ENCODE assay signal across 8 mouse cellular contexts in genomic region chr12:108894432-108894816, GRCm38 (mm10). TPM values are rescaled to one million over a fixed set of nuclear protein-coding genes. Genes with fewer than 3 reads are reported as not detected.
A peak's percentile ranks its signal among the peaks of the same experiment; 100 is the strongest.
DNase-seq lines count a peak whose midpoint lies in the region; ATAC-seq and TF ChIP-seq lines count a peak whose summit lies in the region.

No protein-coding gene starts in this region.

- peak overlapping the region; percentile 53; the same call in 1 of the 2 replicates for H3K27ac ChIP-seq in heart, embryonic 13.5 days (replicated peaks)
- H3K27ac ChIP-seq in ES-Bruce4 (ENCODE audit: insufficient read depth, low read length): 0 out of 2 replicates have a peak overlapping the region, but pooled peaks have one; percentile 3
- H3K27ac ChIP-seq in forebrain, embryonic 15.5 days (replicated peaks): peak overlapping the region; percentile 32; the same call in 1 of the 2 replicates
- no peak overlapping the region; the same call in 1 of the 2 replicates for H3K27ac ChIP-seq in liver, embryonic 16.5 days (ENCODE audit: low read length)

- no peak for DNase-seq in heart, adult 8-10 months (ENCODE audit: low spot score)
- DNase-seq in ovary, postnatal 14 days (ENCODE audit: low spot score): no peak
- no peak for DNase-seq in urinary bladder, postnatal 36 days (ENCODE audit: low spot score in 2 of 2)
- DNase-seq in cerebellum, postnatal 4 days (ENCODE audit: low spot score in 2 of 2): no peak

- H3K36me3 ChIP-seq in heart, embryonic 13.5 days: peaks cover 12% of the 10 kb centered on the region; the same call in 1 of the 2 replicates
- no peaks in the 10 kb centered on the region; the same call in none of the 2 replicates for H3K36me3 ChIP-seq in ES-Bruce4 (ENCODE audit: control insufficient read depth, insufficient read depth, low read length, poor library complexity, severe bottlenecking)
- peaks cover 7% of the 10 kb centered on the region; the same call in 1 of the 2 replicates for H3K36me3 ChIP-seq in forebrain, embryonic 15.5 days
- H3K36me3 ChIP-seq in liver, embryonic 16.5 days (ENCODE audit: control insufficient read depth, insufficient read depth): no peaks in the 10 kb centered on the region

- H3K4me2 ChIP-seq in heart, embryonic 13.5 days: peak overlapping the region; percentile 97
- peak overlapping the region; percentile 88 for H3K4me2 ChIP-seq in forebrain, embryonic 15.5 days (replicated peaks)
- peak overlapping the region; percentile 92 for H3K4me2 ChIP-seq in liver, embryonic 16.5 days (ENCODE audit: low read depth, low read length)

- no peak for TF ChIP-seq POLR2A in ES-Bruce4 (IDR thresholded peaks at IDR 0.05; ENCODE audit: insufficient read depth, low read length)

- TF ChIP-seq CTCF in ES-Bruce4 (IDR thresholded peaks at IDR 0.05; ENCODE audit: low read depth, low read length): no peak

- no peaks in the 10 kb centered on the region for H3K9me3 ChIP-seq in heart, embryonic 13.5 days
- H3K9me3 ChIP-seq in ES-Bruce4 (replicated peaks; ENCODE audit: control insufficient read depth, insufficient read depth, low read length, poor library complexity, severe bottlenecking): no peaks in the 10 kb centered on the region
- no peaks in the 10 kb centered on the region for H3K9me3 ChIP-seq in forebrain, embryonic 15.5 days
- H3K9me3 ChIP-seq in liver, embryonic 16.5 days (replicated peaks; ENCODE audit: control insufficient read depth, low read length): no peaks in the 10 kb centered on the region

- ATAC-seq in heart, embryonic 13.5 days (ENCODE audit: extremely low read depth, insufficient number of reproducible peaks, low FRiP score, low TSS enrichment): peak; percentile 20; the same call in 1 of the 2 replicates
- ATAC-seq in forebrain, embryonic 15.5 days (replicated peaks): peak; percentile 44
- no peak for ATAC-seq in liver, embryonic 16.5 days (ENCODE audit: low read depth)

- WGBS in heart, embryonic 13.5 days: 1% methylated on average over 7 of the region's 7 CpGs
- WGBS in forebrain, embryonic 15.5 days: 1% methylated on average over 7 of the region's 7 CpGs
- WGBS in liver, embryonic 16.5 days (ENCODE audit: insufficient replicate concordance): under 1% methylated on average over 7 of the region's 7 CpGs

- TF ChIP-seq EP300 in ES-Bruce4 (IDR thresholded peaks at IDR 0.05; ENCODE audit: insufficient read depth, low read depth, low read length): no peak

- H3K4me3 ChIP-seq in heart, embryonic 13.5 days: peak overlapping the region; percentile 93
- peak overlapping the region; percentile 93 for H3K4me3 ChIP-seq in ES-Bruce4 (ENCODE audit: low read depth, low read length)
- H3K4me3 ChIP-seq in forebrain, embryonic 15.5 days: peak overlapping the region; percentile 93
- peak overlapping the region; percentile 85 for H3K4me3 ChIP-seq in liver, embryonic 16.5 days (ENCODE audit: low read depth, low read length)

- peaks cover 21% of the 10 kb centered on the region for H3K4me1 ChIP-seq in heart, embryonic 13.5 days
- no peaks in the 10 kb centered on the region for H3K4me1 ChIP-seq in ES-Bruce4 (ENCODE audit: control insufficient read depth, insufficient read depth, low read length)
- peaks cover 23% of the 10 kb centered on the region for H3K4me1 ChIP-seq in forebrain, embryonic 15.5 days
- H3K4me1 ChIP-seq in liver, embryonic 16.5 days (ENCODE audit: control insufficient read depth, low read depth, low read length): peaks cover 16% of the 10 kb centered on the region

- H3K27me3 ChIP-seq in heart, embryonic 13.5 days (replicated peaks): no peaks in the 10 kb centered on the region
- H3K27me3 ChIP-seq in ES-Bruce4 (ENCODE audit: control insufficient read depth, insufficient read depth, low read length, poor library complexity, severe bottlenecking): no peaks in the 10 kb centered on the region
- H3K27me3 ChIP-seq in forebrain, embryonic 15.5 days: no peaks in the 10 kb centered on the region
- no peaks in the 10 kb centered on the region for H3K27me3 ChIP-seq in liver, embryonic 16.5 days (ENCODE audit: control insufficient read depth, insufficient read depth, low read depth, low read length)

- H3K9ac ChIP-seq in heart, embryonic 13.5 days: peak overlapping the region; percentile 90
- peak overlapping the region; percentile 81 for H3K9ac ChIP-seq in ES-Bruce4 (ENCODE audit: low read depth, poor library complexity, severe bottlenecking)
- peak overlapping the region; percentile 73 for H3K9ac ChIP-seq in forebrain, embryonic 15.5 days (replicated peaks)
- peak overlapping the region; percentile 73 for H3K9ac ChIP-seq in liver, embryonic 16.5 days (ENCODE audit: low read depth, low read length)

RNA-seq across cellular contexts. Expression of gene Wars, which starts 0.5 kb away (rescaled TPM):
- 58.4 and 59.9 TPM in 2 replicates for polyA plus RNA-seq in heart, embryonic 13.5 days (2015; fragmentation: Nextera tagmentation; extraction: Ambion mirVana)
- 10 to 100 TPM; 31.0 to 36.9 (median 34.0) TPM for total RNA-seq in heart, adult 8-10 months (2022)
- 68.0 and 71.4 TPM in 2 replicates for polyA plus RNA-seq in ES-Bruce4 (2011; ENCODE audit: insufficient read depth, insufficient read length, low read depth, missing spikeins)
- 104 and 107 TPM in 2 replicates for polyA plus RNA-seq in forebrain, embryonic 15.5 days (2015; fragmentation: Nextera tagmentation; extraction: Ambion mirVana)
- 22.8 and 25.7 TPM in 2 replicates for polyA plus RNA-seq in liver, embryonic 16.5 days (2015; fragmentation: Nextera tagmentation; extraction: Ambion mirVana)

RNA-seq across cellular contexts. Expression of gene Wdr25, which starts 1.0 kb away (rescaled TPM):
- 4.2 and 6.3 TPM in 2 replicates for polyA plus RNA-seq in heart, embryonic 13.5 days (2015; fragmentation: Nextera tagmentation; extraction: Ambion mirVana)
- 1 to 10 TPM; 5.3 to 7.4 (median 6.4) TPM for total RNA-seq in heart, adult 8-10 months (2022)
- polyA plus RNA-seq in ES-Bruce4 (2011; ENCODE audit: insufficient read depth, insufficient read length, low read depth, missing spikeins): 7.2 and 12.7 TPM in 2 replicates
- polyA plus RNA-seq in forebrain, embryonic 15.5 days (2015; fragmentation: Nextera tagmentation; extraction: Ambion mirVana): 6.4 and 9.5 TPM in 2 replicates
- polyA plus RNA-seq in liver, embryonic 16.5 days (2015; fragmentation: Nextera tagmentation; extraction: Ambion mirVana): 1.3 and 3.1 TPM in 2 replicates

RNA-seq across cellular contexts. Expression of gene Slc25a47, which starts 58.6 kb away (rescaled TPM):
- 5.8 and 5.9 TPM in 2 replicates for polyA plus RNA-seq in heart, embryonic 13.5 days (2015; fragmentation: Nextera tagmentation; extraction: Ambion mirVana)
- 1 to 10 TPM; 6.9 to 7.6 (median 7.3) TPM for total RNA-seq in heart, adult 8-10 months (2022)
- polyA plus RNA-seq in ES-Bruce4 (2011; ENCODE audit: insufficient read depth, insufficient read length, low read depth, missing spikeins): 3.0 and 3.6 TPM in 2 replicates
- polyA plus RNA-seq in forebrain, embryonic 15.5 days (2015; fragmentation: Nextera tagmentation; extraction: Ambion mirVana): 14.4 and 14.7 TPM in 2 replicates
- 25.4 and 32.5 TPM in 2 replicates for polyA plus RNA-seq in liver, embryonic 16.5 days (2015; fragmentation: Nextera tagmentation; extraction: Ambion mirVana)

RNA-seq across cellular contexts. Expression of gene Slc25a29, which starts 58.7 kb away (rescaled TPM):
- 3.3 and 3.4 TPM in 2 replicates for polyA plus RNA-seq in heart, embryonic 13.5 days (2015; fragmentation: Nextera tagmentation; extraction: Ambion mirVana)
- 10 to 100 TPM; 13.1 to 16.9 (median 14.1) TPM for total RNA-seq in heart, adult 8-10 months (2022)
- polyA plus RNA-seq in ES-Bruce4 (2011; ENCODE audit: insufficient read depth, insufficient read length, low read depth, missing spikeins): 0.51 and 0.79 TPM in 2 replicates
- 29.2 and 29.7 TPM in 2 replicates for polyA plus RNA-seq in forebrain, embryonic 15.5 days (2015; fragmentation: Nextera tagmentation; extraction: Ambion mirVana)
- polyA plus RNA-seq in liver, embryonic 16.5 days (2015; fragmentation: Nextera tagmentation; extraction: Ambion mirVana): 1.7 TPM in 2 replicates
